Mouse (Mus musculus) megakaryocyte-erythroid progenitor cell, adult 5-6 weeks (primary cell): ENCODE data around the gene Twistnb. TPM values are rescaled to one million over a fixed set of nuclear protein-coding genes. Genes with fewer than 3 reads are reported as not detected.
A peak's percentile ranks its signal among the peaks of the same experiment; 100 is the strongest.

Source experiments
- ATAC-seq: replicated peaks from 2 replicates; pipeline ENCODE4 v1.8.0; 2016; ENCODE audit warnings: mild to moderate bottlenecking, inconsistent platforms; ENCODE audit not compliant: severe bottlenecking, poor library complexity, low FRiP score, low TSS enrichment
- total RNA-seq, 2 experiments: library from RNA; stranded (forward) in 1 of 2; stranded (reverse) in 1 of 2; fragments of 200-1000, 215-1000 nt in 1 of 2; fragments of >200 nt in 1 of 2; fragmentation: Nextera tagmentation in 1 of 2; gene quantifications; 2 replicates each; pipeline ENCODE4 v1.2.3; 2014 to 2017

The Twistnb gene
- total RNA-seq (2014; fragmentation: Nextera tagmentation) (35.5 and 39.4 TPM in 2 replicates), total RNA-seq (2017) (82.0 and 113 TPM in 2 replicates)

- ATAC-seq: peak; percentile 82
Observed at GRCm38 (mm10) chr12:33429387-33430160, at the start of gene Twistnb. Twistnb (plus strand) TSS chr12:33429635.

- ATAC-seq: peak; percentile 92
Observed at GRCm38 (mm10) chr12:33388842-33389241, 40.6 kb upstream of the Twistnb start.

- 0 out of 2 replicates have a peak, but pooled peaks have one; percentile 19 for ATAC-seq
Observed at GRCm38 (mm10) chr12:33390844-33391560, 38.4 kb upstream of the Twistnb start.

GRCm38 (mm10) chr12:33394804-33395623 is 34.4 kb upstream of the Twistnb start, which contains the start of gene Efcab10:
Efcab10 (plus strand) TSS chr12:33394854.
- no peak for ATAC-seq

GRCm38 (mm10) chr12:33403265-33403693 is 26.2 kb upstream of the Twistnb start:
- peak; percentile 86 for ATAC-seq

- no peak for ATAC-seq
Observed at GRCm38 (mm10) chr12:33404996-33405395, 24.4 kb upstream of the Twistnb start.

GRCm38 (mm10) chr12:33405398-33406026 is 23.9 kb upstream of the Twistnb start:
- ATAC-seq: peak; percentile 74

- 0 out of 2 replicates have a peak, but pooled peaks have one; percentile 65 for ATAC-seq
Observed at GRCm38 (mm10) chr12:33411580-33412151, 17.8 kb upstream of the Twistnb start.

GRCm38 (mm10) chr12:33424329-33424728 is 5.1 kb upstream of the Twistnb start:
- ATAC-seq: peak; percentile 85

- ATAC-seq: no peak
Observed at GRCm38 (mm10) chr12:33427293-33427692, 2.1 kb upstream of the Twistnb start.

- ATAC-seq: no peak
Observed at GRCm38 (mm10) chr12:33427726-33428125, 1.7 kb upstream of the Twistnb start.

GRCm38 (mm10) chr12:33433812-33434211 is 4.4 kb downstream of the Twistnb start:
- ATAC-seq: no peak

GRCm38 (mm10) chr12:33434758-33435157 is 5.3 kb downstream of the Twistnb start:
- ATAC-seq: peak; percentile 39

- ATAC-seq: no peak
Observed at GRCm38 (mm10) chr12:33455418-33455817, 26.0 kb downstream of the Twistnb start.

- ATAC-seq: no peak
Observed at GRCm38 (mm10) chr12:33456242-33456641, 26.8 kb downstream of the Twistnb start.

GRCm38 (mm10) chr12:33480975-33481374 is 51.5 kb downstream of the Twistnb start:
- no peak for ATAC-seq

- ATAC-seq: no peak
Observed at GRCm38 (mm10) chr12:33482931-33483330, 53.5 kb downstream of the Twistnb start.
